Mouse (Mus musculus): ENCODE results near the gene Igbp1b.

Gene Igbp1b

GRCm38 (mm10) chr6:138658516-138658915 lies at the start of gene Igbp1b:
Gene Igbp1b (minus strand): TSS chr6:138658544.
- peak; percentile 26 to 49 for DNase-seq (ENCODE audit: low spot score in 2 of 2)

DNA sequence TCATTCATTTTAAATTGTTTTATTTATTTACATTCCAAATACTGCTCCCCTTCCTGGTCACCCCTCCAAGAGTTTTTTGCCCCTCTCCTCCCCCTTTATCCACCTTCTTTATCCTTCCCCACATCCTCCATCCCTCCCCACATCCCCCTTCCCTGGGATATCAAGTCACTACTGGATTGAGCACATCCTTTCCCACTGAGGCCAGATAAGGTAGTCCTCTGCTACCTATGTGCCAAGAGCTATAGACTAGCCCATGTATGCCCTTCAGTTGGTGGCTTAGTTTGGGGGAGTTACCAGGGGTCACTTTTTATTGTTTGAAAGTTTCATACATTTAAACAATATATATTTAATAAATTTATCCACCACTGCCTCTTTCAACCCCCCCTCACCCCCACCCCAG lies 24.6 kb upstream of the Igbp1b start:
- DNase-seq (ENCODE audit: low spot score in 2 of 2) = no peak

GRCm38 (mm10) chr6:138672704-138673141 lies 14.4 kb upstream of the Igbp1b start:
- no peak for DNase-seq (ENCODE audit: low spot score in 2 of 2)

DNA sequence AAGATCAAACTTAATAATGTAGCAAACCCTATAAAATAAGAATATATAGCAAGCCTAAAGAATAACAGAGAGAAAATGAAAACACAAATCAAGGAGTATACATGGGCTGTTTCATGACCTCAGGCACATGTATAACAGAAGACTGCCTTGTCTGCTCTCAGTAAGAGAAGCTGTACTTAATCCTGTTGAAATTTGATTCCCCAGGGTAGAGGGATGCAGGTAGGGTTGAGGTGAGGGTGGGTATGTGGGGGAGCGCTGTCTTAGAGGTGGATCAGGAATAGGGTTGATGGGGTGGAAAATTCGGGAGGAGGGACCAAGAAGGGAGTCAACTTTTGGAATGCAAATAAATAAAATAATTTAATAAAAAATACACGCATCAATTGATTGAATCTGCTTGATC lies 7.1 kb upstream of the Igbp1b start:
- no peak for DNase-seq (ENCODE audit: low spot score in 2 of 2)

DNA sequence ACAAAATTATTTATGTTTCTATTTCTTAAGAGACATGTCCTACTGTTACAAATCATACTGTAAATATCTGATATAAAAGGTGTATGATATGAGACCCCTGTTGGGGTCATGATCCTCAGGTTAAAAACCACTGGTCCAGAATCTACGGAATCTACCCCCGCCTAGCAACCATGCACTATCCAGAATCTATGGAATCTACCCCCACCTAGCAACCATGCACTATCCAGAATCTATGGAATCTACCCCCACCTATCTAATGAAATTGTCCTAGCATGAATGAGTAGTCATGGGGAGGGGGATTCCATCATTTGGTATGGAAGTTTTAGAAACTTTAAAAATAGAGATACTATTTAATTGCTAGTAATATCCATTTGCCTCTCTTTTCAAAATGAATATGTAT lies 12.7 kb downstream of the Igbp1b start:
- no peak for DNase-seq (ENCODE audit: low spot score in 2 of 2)

- no peak for DNase-seq (ENCODE audit: low spot score in 2 of 2)
Measured at GRCm38 (mm10) chr6:138639351-138639750, 19.0 kb downstream of the Igbp1b start.

DNA sequence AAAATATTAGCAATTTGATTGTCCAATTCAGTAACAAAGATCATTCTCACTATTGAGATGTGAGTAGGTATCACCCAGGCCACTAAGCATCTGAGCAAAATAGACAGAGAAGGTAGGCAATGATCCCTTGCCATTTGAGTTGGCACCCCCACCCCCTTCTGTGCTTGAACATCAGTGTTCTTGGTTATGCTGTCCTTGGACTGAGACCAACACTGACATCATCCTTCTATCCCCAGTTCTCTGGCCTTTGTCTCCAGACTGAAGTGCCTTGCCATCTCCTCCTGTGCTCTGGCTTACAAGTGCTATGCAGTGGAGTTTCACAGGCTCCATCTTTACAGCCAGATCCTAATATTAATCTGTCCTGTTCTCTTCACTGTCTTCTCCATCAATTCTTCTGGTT lies 37.6 kb downstream of the Igbp1b start:
- DNase-seq (ENCODE audit: low spot score in 2 of 2) = no peak

GRCm38 (mm10) chr6:138618396-138618795 lies 39.9 kb downstream of the Igbp1b start:
- no peak for DNase-seq (ENCODE audit: low spot score in 2 of 2)

All from right cerebral cortex, postnatal 10 days (tissue).